Mouse (Mus musculus): ENCODE measurements around the gene Mycbp2.

- TF ChIP-seq CTCF (IDR thresholded peaks at IDR 0.05; ENCODE audit: extremely low read depth, insufficient read length, insufficient replicate concordance, low read depth, low read length) (no peak), POLR2A (IDR thresholded peaks at IDR 0.05; ENCODE audit: low read depth, low read length) (no peak)
Measured at GRCm38 (mm10) chr14:103387431-103387830, 40.8 kb upstream of the Mycbp2 start.

All from small intestine, adult 2 months (tissue).